Comparison of ENCODE assay signal across 10 mouse cellular contexts in the genomic region with DNA sequence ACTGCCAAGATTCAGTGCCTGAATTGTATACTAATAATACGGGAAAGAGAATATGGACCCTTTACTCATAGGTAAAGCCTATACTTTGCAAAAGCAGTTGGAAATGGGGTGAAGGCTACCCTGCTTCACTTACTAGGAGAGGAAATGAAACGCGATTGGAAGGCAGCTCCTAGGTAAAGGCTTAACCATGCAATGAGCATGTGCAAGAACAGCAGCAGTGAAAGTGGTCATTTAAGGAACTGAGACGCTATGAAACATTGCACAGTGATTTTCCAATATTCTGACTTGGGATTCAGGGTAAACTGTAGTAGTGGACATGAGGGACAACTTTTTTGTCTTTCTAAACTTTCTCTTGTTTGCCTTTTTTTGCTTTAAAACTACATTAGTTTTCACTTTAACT.
"Had no signal": no experiment of that assay in that cellular context is flagged by ENCODE, and none has a peak within 500 bp of the region (broad histone marks: within the 10 kb centered on the region; RNA-seq: fewer than 3 reads in every experiment).

No protein-coding gene starts in this region.

- ATAC-seq: midbrain, embryonic 16.5 days had no signal

- DNase-seq: lung, adult 18-20 months; lung, embryonic 14.5 days; lung, postnatal 10 days; lung, postnatal 4 days; midbrain, embryonic 14.5 days; right cerebral cortex, postnatal 14 days; thymus, adult 2 months; thymus, postnatal 25 days; thymus, postnatal 4 days had no signal
